Mouse (Mus musculus) heart, adult 11 months (tissue): ENCODE results near the gene Gm20903.
"Not testable (repeated sequence)": the region's sequence is repeated elsewhere in the genome, so short reads cannot be mapped to it uniquely, and the experiment has no call there.

Experiments
- DNase-seq: peaks from one replicate; pipeline ENCODE4 v3.0.0; 2022

Gene Gm20903

GRCm38 (mm10) chrY:73669015-73669414 lies at the start of gene Gm20903:
TSS of gene Gm20903 (plus strand) at chrY:73669315.
- DNase-seq = not testable (repeated sequence)
